Mouse (Mus musculus) heart, embryonic 13.5 days (tissue): ENCODE data around the gene Vmn1r24. TPM values are rescaled to one million over a fixed set of nuclear protein-coding genes. Genes with fewer than 3 reads are reported as not detected.
"Not testable (repeated sequence)": the region's sequence is repeated elsewhere in the genome, so short reads cannot be mapped to it uniquely, and the experiment has no call there.

Experiments used
- ATAC-seq: fragments of 200-750 bp; cut with Nextera tagmentation; 2 replicates; pipeline ENCODE4 v1.8.0; 2017; ENCODE audit warnings: moderate TSS enrichment; ENCODE audit not compliant: insufficient number of reproducible peaks, low FRiP score, low TSS enrichment; ENCODE audit errors: extremely low read depth
- H3K27ac ChIP-seq: fragments of 300-500 bp; sonication (generic); replicated peaks from 2 replicates; pipeline ENCODE4 v1.5.1; 2015; ENCODE audit warnings: moderate library complexity, mild to moderate bottlenecking, inconsistent platforms
- H3K27me3 ChIP-seq: fragments of 300-500 bp; sonication (generic); replicated peaks from 2 replicates; pipeline ENCODE4 v1.6.1; 2015; ENCODE audit warnings: mild to moderate bottlenecking, inconsistent platforms
- H3K36me3 ChIP-seq: fragments of 300-500 bp; sonication (generic); 2 replicates; pipeline ENCODE4 v1.6.1; 2015; ENCODE audit warnings: mild to moderate bottlenecking, inconsistent platforms
- H3K4me1 ChIP-seq: fragments of 300-500 bp; sonication (generic); 2 replicates; pipeline ENCODE4 v1.6.1; 2015; ENCODE audit warnings: inconsistent platforms
- H3K4me2 ChIP-seq: fragments of 300-500 bp; sonication (generic); 2 replicates; pipeline ENCODE4 v1.6.1; 2015; ENCODE audit warnings: inconsistent platforms, mild to moderate bottlenecking, moderate library complexity
- H3K4me3 ChIP-seq: fragments of 300-500 bp; sonication (generic); 2 replicates; pipeline ENCODE4 v1.5.1; 2015; ENCODE audit warnings: moderate library complexity, mild to moderate bottlenecking, inconsistent platforms
- H3K9ac ChIP-seq: fragments of 300-500 bp; sonication (generic); 2 replicates; pipeline ENCODE4 v1.6.1; 2015; ENCODE audit warnings: inconsistent platforms, mild to moderate bottlenecking, moderate library complexity
- H3K9me3 ChIP-seq: fragments of 300-500 bp; sonication (generic); 2 replicates; pipeline ENCODE4 v1.6.1; 2016; ENCODE audit warnings: inconsistent platforms
- WGBS: fragments of 180-500 bp; shearing (Covaris S2); methylation state at CpG from one replicate; pipeline ENCODE4 v1.1.7; 2015; ENCODE audit warnings: mixed read lengths; 5-methylcytosine and 5-hydroxymethylcytosine counted together
- polyA plus RNA-seq: library from polyadenylated mRNA; unstranded; fragments of >200 nt; fragmentation: Nextera tagmentation; extraction: Ambion mirVana; gene quantifications from 2 replicates; pipeline ENCODE4 v1.2.1, GENCODE M21; 2015

Gene Vmn1r24
- not detected in 2 replicates for polyA plus RNA-seq

- not testable (repeated sequence) for H3K9me3 ChIP-seq, ATAC-seq, H3K27ac ChIP-seq, H3K36me3 ChIP-seq, H3K4me1 ChIP-seq, H3K27me3 ChIP-seq, H3K4me2 ChIP-seq, H3K4me3 ChIP-seq, H3K9ac ChIP-seq
- WGBS, result 76% methylated on average over 1 of the region's 1 CpGs
These were observed at the start of gene Vmn1r24 for GRCm38 (mm10) chr6:57961403-57961802. Gene Vmn1r24, minus strand, starts transcription at chr6:57961503.

GRCm38 (mm10) chr6:57980710-57981109 is 19.4 kb upstream of the Vmn1r24 start, which contains the start of gene Vmn1r25:
Gene Vmn1r25, minus strand, starts transcription at chr6:57980810.
- Histone ChIP-seq H3K27me3 (no peaks in the 10 kb centered on the region), H3K4me1 (no peaks in the 10 kb centered on the region), H3K9me3 (no peaks in the 10 kb centered on the region), H3K36me3 (no peaks in the 10 kb centered on the region), H3K9ac (no peak within 1 kb of the TSS), H3K4me2 (no peak within 1 kb of the TSS), H3K27ac (no peak within 1 kb of the TSS), H3K4me3 (no peak within 1 kb of the TSS)
- 51% methylated on average over 3 of the region's 3 CpGs for WGBS
- no peak for ATAC-seq

GRCm38 (mm10) chr6:57926738-57927137 is 34.6 kb downstream of the Vmn1r24 start, which contains the start of gene Vmn1r23:
Gene Vmn1r23, minus strand, starts transcription at chr6:57926838.
- Histone ChIP-seq H3K36me3 (no peaks in the 10 kb centered on the region), H3K27me3 (no peaks in the 10 kb centered on the region), H3K4me2 (no peak within 1 kb of the TSS), H3K9ac (no peak within 1 kb of the TSS), H3K27ac (no peak within 1 kb of the TSS), H3K4me1 (no peaks in the 10 kb centered on the region), H3K9me3 (no peaks in the 10 kb centered on the region), H3K4me3 (no peak within 1 kb of the TSS)
- no peak for ATAC-seq
- WGBS, result 80% methylated on average over 1 of the region's 1 CpGs

- no peak for ATAC-seq
- Histone ChIP-seq H3K36me3 (no peaks in the 10 kb centered on the region), H3K4me3 (no peak within 1 kb of the TSS), H3K9me3 (no peaks in the 10 kb centered on the region), H3K4me2 (no peak within 1 kb of the TSS), H3K27ac (no peak within 1 kb of the TSS), H3K9ac (no peak within 1 kb of the TSS), H3K4me1 (no peaks in the 10 kb centered on the region), H3K27me3 (no peaks in the 10 kb centered on the region)
- 73% methylated on average over 1 of the region's 1 CpGs for WGBS
These were observed 53.4 kb downstream of the Vmn1r24 start, which contains the start of gene Vmn1r22 for GRCm38 (mm10) chr6:57907928-57908327. Gene Vmn1r22, minus strand, starts transcription at chr6:57908028.

Other genes with a start within 250 kb of the Vmn1r24 start
- gene Vopp1, start 136.3 kb downstream of the Vmn1r24 start, polyA plus RNA-seq, result 30.3 and 31.7 TPM in 2 replicates
- not detected in 2 replicates for gene Vmn1r21, start 111.2 kb downstream of the Vmn1r24 start, polyA plus RNA-seq
- not detected in 2 replicates for gene Vmn1r22, start 53.5 kb downstream of the Vmn1r24 start, polyA plus RNA-seq
- not detected in 2 replicates for gene Vmn1r23, start 34.7 kb downstream of the Vmn1r24 start, polyA plus RNA-seq
- not detected in 2 replicates for gene Vmn1r25, start 19.3 kb upstream of the Vmn1r24 start, polyA plus RNA-seq
- gene Vmn1r26, start 53.7 kb upstream of the Vmn1r24 start, polyA plus RNA-seq, result not detected in 2 replicates